Mouse (Mus musculus): Measurements from ENCODE around the gene Scml4.

- TF ChIP-seq CTCF (IDR thresholded peaks at IDR 0.05; ENCODE audit: insufficient read depth, low read depth, low read length) (no peak), POLR2A (IDR thresholded peaks at IDR 0.05; ENCODE audit: insufficient read depth, low read depth, low read length) (no peak)
Observed at GRCm38 (mm10) chr10:43002721-43003465, 142.7 kb downstream of the Scml4 start.
